Mouse (Mus musculus): ENCODE measurements around the gene Cep83. TPM values are rescaled to one million over a fixed set of nuclear protein-coding genes. Genes with fewer than 3 reads are reported as not detected.

The Cep83 gene
- polyA plus RNA-seq, 1 experiment from 2014 or later: 26.3 TPM

GRCm38 (mm10) chr10:94794666-94795244 lies 106.3 kb downstream of the Cep83 start:
- Histone ChIP-seq H3K9me3 (ENCODE audit: control insufficient read depth, low read length) (no peaks in the 10 kb centered on the region), H3K27me3 (ENCODE audit: control insufficient read depth, insufficient read depth, low read length) (no peaks in the 10 kb centered on the region), H3K4me1 (replicated peaks; ENCODE audit: control insufficient read depth, insufficient read depth, low read length) (no peaks in the 10 kb centered on the region; the same call in 1 of the 2 replicates), H3K4me2 (ENCODE audit: low read depth, low read length, severe bottlenecking) (no peak overlapping the region), H3K36me3 (ENCODE audit: control insufficient read depth, insufficient read depth, low read length) (no peaks in the 10 kb centered on the region; the same call in 1 of the 2 replicates), H3K4me3 (ENCODE audit: low read depth, low read length) (no peak overlapping the region), H3K27ac (ENCODE audit: low read depth, low read length) (no peak overlapping the region), H3K9ac (ENCODE audit: low read length) (no peak overlapping the region)
- DNase-seq (ENCODE audit: low spot score): no peak
- WGBS: 93% methylated on average over 5 of the region's 5 CpGs
- ATAC-seq (replicated peaks; ENCODE audit: low FRiP score): no peak

DNA sequence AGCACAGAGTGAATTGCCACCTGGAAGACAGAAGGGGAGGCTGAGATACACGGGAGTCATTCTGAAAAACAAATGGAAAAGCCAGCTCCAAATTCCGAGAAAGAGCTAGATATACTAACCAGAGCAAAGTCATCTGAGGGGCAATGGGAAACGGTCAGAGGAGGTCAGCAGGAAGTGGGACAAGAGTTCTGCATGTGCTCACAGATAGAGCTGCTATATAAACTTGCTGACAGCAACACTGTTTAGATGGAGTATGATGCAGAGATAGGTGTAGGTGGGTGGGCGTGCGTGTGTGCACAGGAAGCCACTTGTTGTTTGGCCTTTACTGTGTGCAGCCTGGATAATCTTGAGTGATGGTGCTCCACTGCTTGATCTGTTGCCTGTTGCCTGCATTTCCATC lies 109.7 kb downstream of the Cep83 start:
- WGBS: 89% methylated on average over 5 of the region's 5 CpGs
- ATAC-seq (replicated peaks; ENCODE audit: low FRiP score) (no peak), DNase-seq (ENCODE audit: low spot score) (no peak)
- Histone ChIP-seq H3K9ac (ENCODE audit: low read length) (no peak overlapping the region), H3K9me3 (ENCODE audit: control insufficient read depth, low read length) (no peaks in the 10 kb centered on the region), H3K27ac (ENCODE audit: low read depth, low read length) (no peak overlapping the region), H3K4me3 (ENCODE audit: low read depth, low read length) (no peak overlapping the region), H3K4me2 (ENCODE audit: low read depth, low read length, severe bottlenecking) (no peak overlapping the region), H3K4me1 (replicated peaks; ENCODE audit: control insufficient read depth, insufficient read depth, low read length) (no peaks in the 10 kb centered on the region; the same call in 1 of the 2 replicates), H3K36me3 (ENCODE audit: control insufficient read depth, insufficient read depth, low read length) (no peaks in the 10 kb centered on the region; the same call in 1 of the 2 replicates), H3K27me3 (ENCODE audit: control insufficient read depth, insufficient read depth, low read length) (no peaks in the 10 kb centered on the region)

DNA sequence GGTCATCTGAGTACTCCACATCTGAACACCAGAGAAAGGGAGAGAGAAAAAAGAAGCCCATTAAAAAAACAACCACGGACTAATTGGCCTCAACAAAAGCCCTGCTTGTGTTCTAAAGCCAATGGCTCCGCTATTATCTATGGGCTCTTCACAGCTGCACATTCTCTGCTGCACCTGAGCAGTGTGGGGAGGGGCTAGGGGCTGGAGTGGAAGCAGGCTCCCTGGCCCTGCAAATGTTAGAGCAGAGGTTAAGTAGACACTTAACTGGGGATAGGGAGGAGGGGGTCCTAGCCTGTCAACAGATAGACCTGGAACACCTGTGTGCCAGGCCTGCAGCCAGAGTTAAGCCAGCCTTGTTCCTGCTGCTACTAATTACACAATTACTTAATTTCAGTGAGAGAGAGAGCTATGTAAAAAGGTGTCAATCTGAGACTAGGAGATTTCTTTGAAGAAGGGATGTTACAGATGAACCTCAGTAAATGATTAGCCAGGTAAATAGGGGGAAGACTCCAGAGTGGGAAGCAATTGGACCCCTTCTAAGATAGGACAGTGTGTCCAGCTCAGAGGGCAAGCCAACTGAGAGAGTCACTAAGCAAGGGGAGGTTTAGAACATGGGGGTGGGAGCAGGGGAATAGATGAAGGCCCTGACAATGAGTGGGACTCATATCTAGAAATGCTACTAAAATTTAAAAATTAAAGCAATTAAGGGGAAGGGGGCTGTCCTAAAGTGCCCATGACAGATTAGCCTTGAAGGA lies 111.2 kb downstream of the Cep83 start:
- Histone ChIP-seq H3K4me2 (ENCODE audit: low read depth, low read length, severe bottlenecking) (no peak overlapping the region), H3K36me3 (ENCODE audit: control insufficient read depth, insufficient read depth, low read length) (no peaks in the 10 kb centered on the region; the same call in 1 of the 2 replicates), H3K27me3 (ENCODE audit: control insufficient read depth, insufficient read depth, low read length) (no peaks in the 10 kb centered on the region), H3K9me3 (ENCODE audit: control insufficient read depth, low read length) (no peaks in the 10 kb centered on the region), H3K27ac (ENCODE audit: low read depth, low read length) (no peak overlapping the region), H3K4me1 (replicated peaks; ENCODE audit: control insufficient read depth, insufficient read depth, low read length) (no peaks in the 10 kb centered on the region; the same call in 1 of the 2 replicates), H3K4me3 (ENCODE audit: low read depth, low read length) (no peak overlapping the region), H3K9ac (ENCODE audit: low read length) (no peak overlapping the region)
- WGBS: 13% methylated on average over 2 of the region's 2 CpGs
- ATAC-seq (replicated peaks; ENCODE audit: low FRiP score): no peak
- DNase-seq (ENCODE audit: low spot score): no peak

- Histone ChIP-seq H3K9me3 (ENCODE audit: control insufficient read depth, low read length) (no peaks in the 10 kb centered on the region), H3K4me3 (ENCODE audit: low read depth, low read length) (no peak overlapping the region), H3K27ac (ENCODE audit: low read depth, low read length) (no peak overlapping the region), H3K4me1 (replicated peaks; ENCODE audit: control insufficient read depth, insufficient read depth, low read length) (no peaks in the 10 kb centered on the region; the same call in 1 of the 2 replicates), H3K36me3 (ENCODE audit: control insufficient read depth, insufficient read depth, low read length) (no peaks in the 10 kb centered on the region; the same call in 1 of the 2 replicates), H3K4me2 (ENCODE audit: low read depth, low read length, severe bottlenecking) (no peak overlapping the region), H3K27me3 (ENCODE audit: control insufficient read depth, insufficient read depth, low read length) (no peaks in the 10 kb centered on the region), H3K9ac (ENCODE audit: low read length) (no peak overlapping the region)
- WGBS: 85% methylated on average over 7 of the region's 7 CpGs
- DNase-seq (ENCODE audit: low spot score) (no peak), ATAC-seq (replicated peaks; ENCODE audit: low FRiP score) (no peak)
These were observed 112.4 kb downstream of the Cep83 start for GRCm38 (mm10) chr10:94800677-94801354.

DNA sequence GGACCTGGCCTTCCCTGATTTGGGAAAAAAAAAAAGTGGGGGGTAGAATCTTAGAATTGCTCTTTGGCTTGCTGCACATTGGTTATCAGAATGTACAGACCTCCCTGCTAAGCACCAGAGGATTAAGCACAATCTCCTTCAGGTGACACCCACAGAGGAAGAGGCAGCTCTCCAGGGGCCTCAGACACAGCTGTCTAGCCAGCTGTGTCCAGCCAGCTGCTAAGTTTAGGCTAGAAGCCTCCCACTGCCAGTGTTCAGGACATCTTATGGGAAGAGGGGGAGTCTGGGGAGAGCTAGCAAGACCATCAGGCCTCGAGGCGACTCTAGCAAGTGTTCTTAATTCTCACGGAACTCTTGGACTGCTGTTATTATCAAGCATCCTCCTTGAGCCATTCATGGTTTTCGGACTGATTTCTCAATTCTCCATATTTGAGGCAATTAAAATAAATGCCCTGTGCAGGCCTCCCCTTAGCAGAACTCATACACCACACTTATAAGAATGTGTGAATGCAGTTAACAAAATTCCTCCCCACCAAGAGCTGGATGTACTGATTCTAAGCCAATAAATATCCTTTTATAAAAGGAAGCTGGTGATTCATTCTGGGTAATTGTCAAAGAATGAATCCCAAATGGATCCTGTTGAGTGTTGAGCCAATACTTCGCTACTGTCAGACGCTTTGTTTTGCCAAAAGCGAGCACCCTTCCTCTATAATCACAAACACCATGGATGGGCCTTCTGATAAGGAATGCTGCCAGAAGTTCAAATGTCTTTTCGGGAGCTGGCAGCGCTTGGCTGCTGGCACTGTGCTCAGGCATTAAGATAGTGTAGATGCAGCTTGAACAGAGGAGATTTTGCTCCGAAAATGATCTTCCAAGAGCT lies 115.8 kb downstream of the Cep83 start:
- Histone ChIP-seq H3K4me2 (ENCODE audit: low read depth, low read length, severe bottlenecking) (no peak overlapping the region), H3K9ac (ENCODE audit: low read length) (no peak overlapping the region), H3K4me3 (ENCODE audit: low read depth, low read length) (no peak overlapping the region), H3K27ac (ENCODE audit: low read depth, low read length) (no peak overlapping the region), H3K4me1 (replicated peaks; ENCODE audit: control insufficient read depth, insufficient read depth, low read length) (no peaks in the 10 kb centered on the region; the same call in 1 of the 2 replicates), H3K27me3 (ENCODE audit: control insufficient read depth, insufficient read depth, low read length) (no peaks in the 10 kb centered on the region), H3K36me3 (ENCODE audit: control insufficient read depth, insufficient read depth, low read length) (no peaks in the 10 kb centered on the region), H3K9me3 (ENCODE audit: control insufficient read depth, low read length) (no peaks in the 10 kb centered on the region)
- DNase-seq (ENCODE audit: low spot score): peak; percentile 22
- WGBS: 83% methylated on average over 10 of the region's 10 CpGs
- ATAC-seq (replicated peaks; ENCODE audit: low FRiP score): no peak

DNA sequence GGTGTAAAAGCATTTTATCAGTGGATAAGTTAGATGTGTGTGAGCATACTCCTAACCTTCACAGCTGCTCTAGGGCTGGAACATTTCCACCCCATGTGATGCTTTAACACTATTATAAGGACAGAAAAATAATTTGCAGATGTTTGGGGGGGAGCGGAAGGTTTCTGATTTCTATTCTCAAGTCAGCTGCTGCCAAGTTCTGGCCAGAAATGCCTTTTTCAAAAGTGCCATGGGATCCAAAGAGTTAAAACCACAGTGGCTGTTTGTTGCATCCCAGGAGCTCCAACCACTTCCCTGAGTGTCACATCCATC lies 116.4 kb downstream of the Cep83 start:
- peak; percentile 30 for DNase-seq (ENCODE audit: low spot score)
- Histone ChIP-seq H3K9me3 (ENCODE audit: control insufficient read depth, low read length) (no peaks in the 10 kb centered on the region), H3K36me3 (ENCODE audit: control insufficient read depth, insufficient read depth, low read length) (no peaks in the 10 kb centered on the region), H3K27ac (ENCODE audit: low read depth, low read length) (no peak overlapping the region), H3K27me3 (ENCODE audit: control insufficient read depth, insufficient read depth, low read length) (no peaks in the 10 kb centered on the region), H3K4me2 (ENCODE audit: low read depth, low read length, severe bottlenecking) (no peak overlapping the region), H3K4me3 (ENCODE audit: low read depth, low read length) (no peak overlapping the region), H3K4me1 (replicated peaks; ENCODE audit: control insufficient read depth, insufficient read depth, low read length) (no peaks in the 10 kb centered on the region), H3K9ac (ENCODE audit: low read length) (no peak overlapping the region)
- WGBS: 88% methylated on average over 1 of the region's 1 CpGs
- ATAC-seq (replicated peaks; ENCODE audit: low FRiP score): no peak

GRCm38 (mm10) chr10:94807323-94807722 lies 118.9 kb downstream of the Cep83 start:
- Histone ChIP-seq H3K27me3 (ENCODE audit: control insufficient read depth, insufficient read depth, low read length) (no peaks in the 10 kb centered on the region), H3K27ac (ENCODE audit: low read depth, low read length) (no peak overlapping the region), H3K4me2 (ENCODE audit: low read depth, low read length, severe bottlenecking) (no peak overlapping the region), H3K9me3 (ENCODE audit: control insufficient read depth, low read length) (no peaks in the 10 kb centered on the region), H3K4me3 (ENCODE audit: low read depth, low read length) (no peak overlapping the region), H3K9ac (ENCODE audit: low read length) (no peak overlapping the region), H3K36me3 (ENCODE audit: control insufficient read depth, insufficient read depth, low read length) (no peaks in the 10 kb centered on the region), H3K4me1 (replicated peaks; ENCODE audit: control insufficient read depth, insufficient read depth, low read length) (no peaks in the 10 kb centered on the region; the same call in 1 of the 2 replicates)
- 85% methylated on average over 7 of the region's 7 CpGs for WGBS
- ATAC-seq (replicated peaks; ENCODE audit: low FRiP score) (no peak), DNase-seq (ENCODE audit: low spot score) (no peak)

DNA sequence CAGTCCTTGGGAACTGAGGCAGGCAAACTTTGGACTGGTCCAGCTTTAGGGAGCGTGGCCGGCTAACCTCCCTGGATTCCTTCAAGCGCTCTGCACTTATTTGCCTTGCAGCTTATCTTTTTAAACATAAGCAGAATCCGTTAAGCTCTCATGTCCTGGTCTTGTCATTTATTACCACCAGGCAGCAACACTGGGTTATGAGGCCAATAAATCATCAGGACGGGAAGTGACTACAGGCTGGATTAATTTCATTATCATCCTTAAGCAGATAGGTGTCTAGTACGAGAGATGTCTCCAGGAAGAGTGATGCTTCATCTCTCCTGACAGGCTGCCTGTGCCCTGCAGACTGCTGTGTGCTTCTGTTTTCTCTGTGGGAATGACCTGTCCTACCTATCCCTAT lies 119.8 kb downstream of the Cep83 start:
- Histone ChIP-seq H3K4me1 (replicated peaks; ENCODE audit: control insufficient read depth, insufficient read depth, low read length) (no peaks in the 10 kb centered on the region; the same call in 1 of the 2 replicates), H3K36me3 (ENCODE audit: control insufficient read depth, insufficient read depth, low read length) (no peaks in the 10 kb centered on the region), H3K27ac (ENCODE audit: low read depth, low read length) (no peak overlapping the region), H3K4me2 (ENCODE audit: low read depth, low read length, severe bottlenecking) (no peak overlapping the region), H3K27me3 (ENCODE audit: control insufficient read depth, insufficient read depth, low read length) (no peaks in the 10 kb centered on the region), H3K9ac (ENCODE audit: low read length) (no peak overlapping the region), H3K9me3 (ENCODE audit: control insufficient read depth, low read length) (no peaks in the 10 kb centered on the region), H3K4me3 (ENCODE audit: low read depth, low read length) (no peak overlapping the region)
- DNase-seq (ENCODE audit: low spot score): peak; percentile 25
- ATAC-seq (replicated peaks; ENCODE audit: low FRiP score): no peak
- 86% methylated on average over 6 of the region's 6 CpGs for WGBS
